Mouse (Mus musculus) retina, postnatal 7 days (tissue): ENCODE measurements at regions not wholly inside any gene's neighbourhood (a gene's known extent, or its start where the extent isn't known, plus 50 kb on each side); places are given as distances from the start of the nearest gene placed in this dataset.

Source experiments
- DNase-seq: peaks from one replicate; pipeline ENCODE4 v3.0.0-alpha.2; 2012; ENCODE audit warnings: low read depth, low spot score

- no peak for DNase-seq
These were observed 276.1 kb upstream of the Epha4 start for GRCm38 (mm10) chr1:77790974-77791373.

- DNase-seq, result no peak
These were observed 239.4 kb upstream of the Epha4 start for GRCm38 (mm10) chr1:77754326-77754725.

DNA sequence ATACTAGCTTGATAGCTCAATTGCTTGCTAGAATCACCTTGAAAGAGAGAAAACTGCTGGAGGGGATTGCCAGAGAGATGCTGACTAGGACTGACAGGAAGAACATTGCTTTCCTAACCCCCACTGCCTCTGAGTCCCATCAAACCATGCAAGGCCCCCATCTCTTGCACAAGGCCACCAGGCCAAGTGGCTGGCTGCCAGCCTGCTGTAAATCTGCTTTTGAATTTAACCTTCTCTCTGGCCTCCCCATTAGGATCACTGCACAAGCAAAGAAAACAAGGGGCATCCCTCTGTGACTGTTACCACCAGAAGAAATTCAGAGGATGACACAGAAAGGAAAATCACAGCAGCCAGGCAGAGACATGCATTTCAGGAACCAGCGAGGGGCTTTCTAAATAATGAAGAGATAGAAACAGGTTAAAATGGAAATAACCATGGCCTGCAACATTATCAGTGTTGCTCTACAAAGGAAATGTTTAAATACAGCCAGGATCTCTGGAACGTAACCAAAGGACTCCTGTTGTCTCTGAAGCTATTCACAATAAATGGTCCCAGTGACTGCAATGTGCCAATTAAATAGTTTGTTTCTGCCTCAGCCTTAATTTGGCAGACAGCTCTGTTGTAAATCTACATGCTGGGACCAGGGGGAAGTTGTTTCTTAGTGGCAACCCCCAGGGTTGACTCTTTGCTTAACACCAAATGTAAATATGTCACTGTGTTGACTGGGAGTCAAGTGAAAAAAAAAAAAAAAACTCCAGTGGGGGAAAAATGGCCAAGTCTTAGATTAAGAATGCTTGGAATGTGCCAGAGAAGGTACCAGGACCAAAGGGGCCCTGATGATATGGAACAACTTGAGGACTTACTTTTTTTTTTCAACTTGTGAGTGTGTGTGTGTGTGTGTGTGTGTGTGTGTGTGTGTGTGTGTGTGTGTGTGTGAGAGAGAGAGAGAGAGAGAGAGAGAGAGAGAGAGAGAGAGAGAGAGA is 233.9 kb upstream of the Epha4 start:
- DNase-seq, result no peak

- DNase-seq, result no peak
These were observed 217.2 kb upstream of the Epha4 start for GRCm38 (mm10) chr1:77732099-77732498.

GRCm38 (mm10) chr1:77727561-77727960 is 212.7 kb upstream of the Epha4 start:
- DNase-seq, result no peak

GRCm38 (mm10) chr1:77723246-77723645 is 208.4 kb upstream of the Epha4 start:
- no peak for DNase-seq

- no peak for DNase-seq
These were observed 206.0 kb upstream of the Epha4 start for GRCm38 (mm10) chr1:77720859-77721258.

DNA sequence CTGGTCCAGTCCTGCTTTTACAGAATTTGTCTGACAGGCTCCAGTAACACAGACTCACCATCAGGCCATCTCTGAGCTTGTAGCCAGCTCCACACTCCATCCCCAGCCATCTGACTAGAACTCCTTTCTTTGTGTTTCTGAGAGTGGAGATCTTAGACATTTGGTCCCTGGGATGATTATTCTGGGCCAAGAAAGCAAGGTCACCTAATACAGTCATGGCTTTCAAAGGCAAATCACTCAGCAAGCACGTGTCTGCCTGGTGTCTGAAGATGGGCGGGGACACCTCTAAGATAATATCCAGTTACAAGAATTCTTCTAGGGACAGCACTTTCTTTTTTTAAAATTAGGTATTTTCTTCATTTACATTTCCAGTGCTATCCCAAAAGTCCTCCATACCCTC is 198.1 kb upstream of the Epha4 start:
- no peak for DNase-seq

DNA sequence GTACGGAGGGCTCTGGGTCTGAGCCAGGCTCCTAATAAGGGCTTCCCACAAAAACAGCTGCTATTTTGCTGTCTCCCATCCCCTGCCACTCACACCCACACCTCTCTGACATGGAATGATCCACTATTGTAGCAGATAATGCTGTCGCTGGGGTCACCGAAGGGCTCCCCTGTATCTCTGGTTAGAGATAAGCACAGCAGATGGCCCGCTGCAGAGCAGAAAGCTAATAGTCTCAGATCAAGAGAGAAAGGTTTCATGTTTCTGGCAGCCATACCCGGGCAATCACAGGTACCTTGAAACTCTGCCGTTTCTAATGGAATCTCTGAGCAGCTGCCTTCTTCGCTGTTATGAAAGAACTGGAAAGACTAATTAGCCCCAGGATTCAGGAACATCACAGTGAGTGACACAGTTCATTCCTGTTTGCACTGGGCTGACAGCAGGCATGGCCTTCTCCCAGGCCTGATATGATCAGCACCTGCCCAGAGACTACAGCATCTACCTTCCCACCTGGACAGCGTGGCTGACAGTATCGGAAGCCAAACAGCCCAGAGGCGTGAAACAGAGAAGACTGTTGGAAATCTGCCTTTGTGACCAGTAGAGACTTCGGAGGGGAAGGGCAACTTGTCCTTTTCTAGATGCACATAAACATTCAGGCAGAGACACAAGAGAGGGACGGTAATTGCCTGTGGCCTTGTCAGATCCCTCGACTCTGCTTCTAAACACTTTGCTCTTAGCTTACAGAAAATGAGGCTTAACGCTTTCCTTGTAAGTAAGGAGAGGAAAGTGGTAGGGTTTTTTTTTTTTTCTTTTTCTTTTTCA is 193.5 kb upstream of the Epha4 start:
- DNase-seq, result no peak

DNA sequence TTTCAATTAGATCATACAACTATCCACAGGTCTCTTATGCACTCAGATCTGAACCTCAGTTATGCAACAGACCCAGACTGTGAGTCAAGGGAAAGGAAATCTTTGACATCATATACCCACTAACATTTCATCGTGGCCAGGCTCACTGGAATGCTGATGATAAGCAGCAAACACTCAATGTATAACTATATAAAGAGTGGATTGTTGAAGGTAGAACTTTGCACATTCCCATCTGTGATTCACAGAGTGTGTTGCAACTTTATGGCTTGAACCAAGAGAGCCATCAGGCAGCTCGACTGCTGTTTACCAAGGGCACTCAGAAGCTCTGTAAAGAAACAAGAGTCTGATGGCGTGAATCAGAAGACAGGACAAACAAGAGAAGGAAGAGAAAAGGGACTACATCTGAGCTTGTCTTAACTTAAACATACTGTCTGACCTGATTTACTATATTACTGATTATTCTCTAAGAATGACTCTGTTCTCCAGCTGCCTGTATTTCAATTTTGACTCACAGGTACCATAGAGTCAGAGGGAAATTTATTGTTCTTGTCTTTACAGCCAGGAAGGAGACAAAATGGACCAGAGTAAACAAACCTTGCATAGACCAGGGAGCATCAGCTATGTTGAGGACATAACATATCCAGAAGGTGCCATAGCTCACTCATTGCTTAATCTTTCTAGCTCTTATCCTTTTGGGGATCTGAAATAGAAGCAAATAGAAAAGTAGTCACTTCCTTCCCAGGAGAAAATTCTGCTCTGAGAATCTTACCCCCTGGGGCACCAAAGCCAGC is 180.5 kb upstream of the Epha4 start:
- no peak for DNase-seq

DNA sequence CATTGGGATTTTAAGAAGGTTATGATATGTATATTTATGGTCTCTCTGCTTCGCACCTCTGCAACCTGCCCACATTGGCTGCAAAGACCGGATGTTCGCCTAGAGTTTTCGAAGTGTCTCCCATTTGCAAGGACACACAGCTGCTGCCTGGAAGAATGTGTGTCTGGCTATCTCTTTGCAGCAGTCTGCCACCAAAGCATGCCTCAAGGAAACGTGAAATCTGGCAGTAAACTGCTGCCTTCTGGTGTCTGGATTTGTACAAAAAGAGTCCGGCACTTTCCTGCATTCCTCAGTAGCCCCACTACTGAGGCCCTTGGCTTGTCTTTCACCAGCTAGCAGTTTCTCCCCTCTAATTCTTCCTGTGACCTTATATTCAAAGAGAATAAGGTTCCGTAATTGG is 148.5 kb upstream of the Epha4 start:
- DNase-seq, result no peak

DNA sequence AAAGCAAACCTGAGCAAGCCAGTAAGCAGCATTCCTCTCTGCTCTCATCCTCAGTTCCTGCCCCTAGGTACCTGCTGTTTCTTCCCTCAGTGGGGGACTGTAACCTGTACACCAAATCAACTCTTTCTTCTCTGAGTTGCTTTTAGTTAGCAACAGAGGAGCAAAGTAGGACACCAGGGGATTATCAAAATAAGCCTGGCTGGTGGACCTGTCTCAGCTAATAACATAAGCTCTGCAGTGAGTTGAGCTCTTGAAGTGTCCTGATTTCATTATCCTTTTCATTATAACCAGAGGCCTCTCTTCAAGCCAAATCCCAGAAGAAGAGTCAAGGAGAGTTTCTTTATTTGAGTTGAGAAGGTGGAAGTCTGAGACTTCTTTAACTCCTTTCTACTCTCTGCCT is 145.5 kb upstream of the Epha4 start:
- DNase-seq, result peak; percentile 34

GRCm38 (mm10) chr1:77637025-77637424 is 122.1 kb upstream of the Epha4 start:
- no peak for DNase-seq

DNA sequence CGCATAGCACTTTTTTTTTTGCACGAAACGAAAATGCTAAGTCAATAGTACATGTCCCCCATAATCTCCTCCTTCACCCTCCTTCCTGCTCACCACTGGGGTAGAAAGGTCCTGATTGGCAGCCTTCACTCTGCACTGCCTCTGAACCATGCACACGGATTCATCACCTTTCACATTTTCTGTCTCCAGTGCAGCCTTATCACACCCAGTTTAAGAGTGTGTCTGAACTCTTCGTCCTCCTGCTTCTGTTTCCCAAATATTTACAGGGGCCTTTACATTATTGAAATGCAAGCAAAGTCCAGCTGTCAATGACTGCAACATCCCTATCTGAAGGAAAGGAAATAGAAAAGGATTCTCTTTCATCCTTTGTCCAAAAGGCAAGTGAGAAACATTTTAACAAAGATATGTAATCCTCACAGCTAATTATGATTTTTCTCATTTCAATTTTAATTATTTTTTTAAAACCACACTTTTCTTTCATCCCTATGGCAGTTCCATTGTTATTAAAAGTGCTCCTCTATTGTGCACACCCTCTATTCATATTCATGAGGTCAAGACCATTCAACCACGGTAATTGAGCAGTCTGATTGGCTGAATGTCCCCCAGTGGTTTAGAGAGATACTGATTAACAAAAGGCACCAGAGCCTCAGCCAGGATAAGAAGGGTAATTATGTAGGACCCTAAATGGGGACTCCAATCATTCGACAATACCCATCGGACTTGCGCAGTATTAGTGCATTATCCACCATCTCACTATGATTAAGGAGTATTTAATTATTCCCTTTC is 114.8 kb upstream of the Epha4 start:
- no peak for DNase-seq

DNA sequence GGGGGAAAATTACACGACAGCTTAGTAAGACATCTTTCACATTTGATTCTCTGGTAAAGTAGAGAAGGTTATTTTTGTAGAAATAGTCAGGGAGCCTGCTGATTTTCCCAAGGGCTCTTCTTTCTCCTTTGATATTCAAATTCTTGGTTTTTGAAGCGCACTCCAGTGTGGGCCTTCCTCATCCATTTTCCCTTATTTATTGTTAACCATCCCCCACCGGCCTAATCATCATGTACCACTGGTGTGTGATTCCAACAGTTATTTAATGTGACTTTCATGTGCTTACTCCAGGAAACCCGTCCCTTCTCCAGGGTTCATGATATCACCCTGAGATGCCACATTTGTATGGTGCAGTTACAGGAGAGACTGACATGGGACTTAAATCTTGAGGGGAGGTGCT is 114.0 kb upstream of the Epha4 start:
- DNase-seq, result no peak

DNA sequence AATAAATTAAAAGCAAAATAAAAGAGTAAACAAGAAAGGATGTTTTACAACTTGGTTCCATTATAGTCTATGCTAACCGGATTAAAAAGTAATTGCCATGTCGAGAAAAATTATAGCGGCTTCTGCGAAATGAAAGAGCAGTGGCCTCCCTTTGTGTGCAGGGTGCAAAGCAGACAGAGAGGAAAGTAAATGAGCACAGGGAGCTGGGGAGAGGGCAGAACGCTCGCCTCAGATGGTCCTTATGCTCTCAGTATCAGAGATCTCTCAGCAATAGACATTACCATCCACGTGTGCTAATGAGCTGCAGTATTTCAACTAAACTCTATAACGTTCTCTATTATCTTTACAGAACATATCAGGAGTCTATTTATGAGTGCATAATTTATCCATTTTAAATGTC is 102.6 kb upstream of the Epha4 start:
- DNase-seq, result no peak

- no peak for DNase-seq
These were observed 85.6 kb upstream of the Epha4 start for GRCm38 (mm10) chr1:77600509-77600908.

- no peak for DNase-seq
These were observed 77.8 kb upstream of the Epha4 start for GRCm38 (mm10) chr1:77592649-77593048.

GRCm38 (mm10) chr1:77592248-77592647 is 77.4 kb upstream of the Epha4 start:
- no peak for DNase-seq

GRCm38 (mm10) chr1:77589423-77589822 is 74.5 kb upstream of the Epha4 start:
- DNase-seq, result no peak

- DNase-seq, result no peak
These were observed 70.6 kb upstream of the Epha4 start for GRCm38 (mm10) chr1:77585520-77585919.
